Mouse (Mus musculus): ENCODE measurements around the gene Dnmt3b. TPM values are rescaled to one million over a fixed set of nuclear protein-coding genes. Genes with fewer than 3 reads are reported as not detected.

The Dnmt3b gene
- polyA plus RNA-seq, 1 experiment from 2014 or later, result 4.1 TPM

DNA sequence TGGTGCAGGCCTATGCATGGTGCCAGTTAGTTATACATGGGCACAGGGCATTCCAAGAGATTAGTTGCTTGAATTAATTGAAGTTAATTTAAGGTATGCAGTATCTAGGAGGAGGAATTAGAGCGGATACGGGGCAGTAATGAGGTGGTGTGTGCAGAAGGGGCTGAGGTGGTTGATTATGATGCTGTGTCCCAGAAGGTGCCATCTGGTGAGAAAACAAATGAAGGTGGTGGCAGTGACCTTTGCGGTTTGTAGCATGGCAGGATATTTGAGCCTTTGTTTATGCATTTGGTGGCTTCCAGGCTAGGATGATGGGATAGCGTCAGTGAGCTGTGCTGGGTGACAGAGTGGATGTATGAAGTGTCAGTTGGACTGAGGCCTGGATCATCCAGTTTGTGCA, 76.0 kb downstream of the Dnmt3b start:
- Histone ChIP-seq H3K4me2 (no peak overlapping the region), H3K4me1 (peaks cover 9% of the 10 kb centered on the region; the same call in 1 of the 2 replicates), H3K9me3 (replicated peaks) (no peaks in the 10 kb centered on the region), H3K27me3 (no peaks in the 10 kb centered on the region), H3K27ac (no peak overlapping the region), H3K4me3 (no peak overlapping the region), H3K9ac (no peak overlapping the region), H3K36me3 (ENCODE audit: poor library complexity, severe bottlenecking) (no peaks in the 10 kb centered on the region)
- ATAC-seq, result no peak
- 81% methylated on average over 4 of the region's 4 CpGs for WGBS

DNA sequence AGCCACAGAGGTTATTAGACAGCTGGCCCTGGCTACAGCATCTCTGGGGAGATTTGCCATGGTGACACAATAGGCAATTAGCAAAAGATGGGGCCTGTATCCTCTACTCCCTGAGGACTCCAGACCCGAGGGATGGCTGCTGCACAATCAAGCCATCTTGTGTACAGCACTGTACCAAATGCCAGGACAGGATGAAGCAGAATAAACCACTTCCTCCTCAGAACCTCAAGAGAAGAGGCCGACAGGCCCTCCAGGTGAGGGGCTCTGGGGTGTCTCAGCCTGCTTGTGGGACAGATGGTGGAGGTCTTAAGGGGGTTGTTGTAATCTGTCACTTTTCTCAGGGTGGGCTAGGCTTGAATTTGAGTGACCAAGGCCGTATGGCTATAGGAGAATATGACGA, 84.8 kb downstream of the Dnmt3b start:
- Histone ChIP-seq H3K9ac (no peak overlapping the region), H3K9me3 (replicated peaks) (no peaks in the 10 kb centered on the region), H3K36me3 (ENCODE audit: poor library complexity, severe bottlenecking) (no peaks in the 10 kb centered on the region), H3K4me3 (no peak overlapping the region), H3K4me1 (no peaks in the 10 kb centered on the region), H3K27me3 (0 out of 2 replicates have a peak, but pooled peaks cover 4% of the 10 kb centered on the region), H3K4me2 (no peak overlapping the region), H3K27ac (no peak overlapping the region)
- ATAC-seq, result no peak
- 85% methylated on average over 4 of the region's 4 CpGs for WGBS

Other genes starting within 250 kb of the Dnmt3b start
- not detected in 2 replicates for gene 4930404H24Rik, start 156.7 kb upstream of the Dnmt3b start, polyA plus RNA-seq (2015; fragmentation: Nextera tagmentation; extraction: Ambion mirVana)
- gene Nol4l, start 119.5 kb upstream of the Dnmt3b start, polyA plus RNA-seq (2015; fragmentation: Nextera tagmentation; extraction: Ambion mirVana), result 32.1 and 36.7 TPM in 2 replicates
- 80.2 and 81.1 TPM in 2 replicates for gene Commd7, start 16.7 kb upstream of the Dnmt3b start, polyA plus RNA-seq (2015; fragmentation: Nextera tagmentation; extraction: Ambion mirVana)
- 0.09 TPM in 1 of 2 replicates, not detected in the other for gene Dnmt3c, start 47.2 kb downstream of the Dnmt3b start, polyA plus RNA-seq (2015; fragmentation: Nextera tagmentation; extraction: Ambion mirVana)
- 387 and 392 TPM in 2 replicates for gene Mapre1, start 91.8 kb downstream of the Dnmt3b start, polyA plus RNA-seq (2015; fragmentation: Nextera tagmentation; extraction: Ambion mirVana)
- 0.06 and 0.09 TPM in 2 replicates for gene Efcab8, start 130.5 kb downstream of the Dnmt3b start, polyA plus RNA-seq (2015; fragmentation: Nextera tagmentation; extraction: Ambion mirVana)
- not detected in 2 replicates for gene Sun5, start 221.6 kb downstream of the Dnmt3b start, polyA plus RNA-seq (2015; fragmentation: Nextera tagmentation; extraction: Ambion mirVana)
- not detected in 2 replicates for gene Bpifb2, start 225.6 kb downstream of the Dnmt3b start, polyA plus RNA-seq (2015; fragmentation: Nextera tagmentation; extraction: Ambion mirVana)

Data from forebrain, embryonic 13.5 days (tissue).